In the genomic region with DNA sequence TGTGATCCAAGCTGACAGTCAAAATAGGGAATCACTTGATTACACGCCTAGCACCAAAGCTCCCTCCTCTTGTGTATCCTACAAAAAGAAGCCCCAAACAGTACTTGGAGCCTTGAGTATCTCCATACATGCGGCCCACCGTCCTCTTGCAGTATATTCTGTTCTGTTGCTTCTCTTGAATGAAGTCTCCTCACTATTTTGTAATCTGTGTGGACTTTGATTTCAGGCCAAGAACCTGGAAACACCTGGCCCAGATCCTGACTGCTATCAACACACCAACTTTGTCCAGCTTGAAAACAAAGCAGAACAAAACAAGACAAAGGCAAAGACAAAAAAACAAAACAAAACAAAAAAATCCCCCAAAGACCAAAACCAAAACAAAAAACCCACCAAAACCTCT, we compare ENCODE assay signal across 17 mouse cellular contexts. TPM values are rescaled to one million over a fixed set of nuclear protein-coding genes. Genes with fewer than 3 reads are reported as not detected.
A peak's percentile ranks its signal among the peaks of the same experiment; 100 is the strongest.
DNase-seq lines count a peak whose midpoint lies in the region; ATAC-seq and TF ChIP-seq lines count a peak whose summit lies in the region.
"Had no signal": no experiment of that assay in that cellular context is flagged by ENCODE, and none has a peak within 500 bp of the region (broad histone marks: within the 10 kb centered on the region; RNA-seq: fewer than 3 reads in every experiment).

No protein-coding gene starts in this region.

- peak; percentile 83 for DNase-seq in liver, adult 2 months (ENCODE audit: extremely low read depth, low read depth, low spot score)
- no peak for DNase-seq in liver, embryonic 11.5 days (ENCODE audit: low spot score)
- no peak for DNase-seq in heart, embryonic 10.5 days (ENCODE audit: low spot score)
- DNase-seq in adrenal gland, postnatal 25 days: no peak
- DNase-seq: B cell, adult 2 months; cerebellum, adult 8-10 months; lung, postnatal 4 days; right cerebral cortex, adult 18-20 months; thymus, postnatal 25 days had no signal

- no peaks in the 10 kb centered on the region for H3K36me3 ChIP-seq in liver, adult 2 months (ENCODE audit: control insufficient read depth, insufficient read depth, low read length)
- no peaks in the 10 kb centered on the region for H3K36me3 ChIP-seq in liver, embryonic 11.5 days (ENCODE audit: control insufficient read depth, insufficient read depth, low read length)
- no peaks in the 10 kb centered on the region for H3K36me3 ChIP-seq in heart, embryonic 10.5 days
- no peaks in the 10 kb centered on the region for H3K36me3 ChIP-seq in heart, embryonic 16.5 days (ENCODE audit: control insufficient read depth, insufficient read depth)
- no peaks in the 10 kb centered on the region for H3K36me3 ChIP-seq in macrophage (ENCODE audit: inconsistent target)
- H3K36me3 ChIP-seq in kidney, embryonic 14.5 days (ENCODE audit: control insufficient read depth, insufficient read depth, low read length): no peaks in the 10 kb centered on the region
- H3K36me3 ChIP-seq: hindbrain, embryonic 15.5 days; liver, embryonic 12.5 days; stomach, embryonic 15.5 days had no signal

- H3K4me1 ChIP-seq in liver, adult 2 months (ENCODE audit: control insufficient read depth, insufficient read depth, low read length): no peaks in the 10 kb centered on the region; the same call in 1 of the 2 replicates
- no peaks in the 10 kb centered on the region for H3K4me1 ChIP-seq in liver, embryonic 11.5 days (replicated peaks; ENCODE audit: control insufficient read depth, insufficient read depth, low read length)
- peaks cover 18% of the 10 kb centered on the region for H3K4me1 ChIP-seq in heart, embryonic 10.5 days
- H3K4me1 ChIP-seq in heart, embryonic 16.5 days (ENCODE audit: control insufficient read depth, insufficient read depth, low read length): peaks cover 11% of the 10 kb centered on the region; the same call in 1 of the 2 replicates
- H3K4me1 ChIP-seq in kidney, embryonic 14.5 days (ENCODE audit: control insufficient read depth, insufficient read depth, low read length): no peaks in the 10 kb centered on the region
- H3K4me1 ChIP-seq: hindbrain, embryonic 15.5 days; liver, embryonic 12.5 days; stomach, embryonic 15.5 days had no signal

- no peak overlapping the region for H3K4me2 ChIP-seq in liver, embryonic 11.5 days
- peak overlapping the region; percentile 53; the same call in 1 of the 2 replicates for H3K4me2 ChIP-seq in heart, embryonic 16.5 days (ENCODE audit: low read depth, low read length)
- no peak overlapping the region for H3K4me2 ChIP-seq in kidney, embryonic 14.5 days (replicated peaks; ENCODE audit: low read depth, low read length)
- H3K4me2 ChIP-seq: hindbrain, embryonic 15.5 days; liver, embryonic 12.5 days; stomach, embryonic 15.5 days had no signal

- no peaks in the 10 kb centered on the region for H3K79me2 ChIP-seq in liver, adult 2 months (ENCODE audit: control insufficient read depth, insufficient read depth, low read length)
- no peaks in the 10 kb centered on the region for H3K79me2 ChIP-seq in macrophage (ENCODE audit: inconsistent target)

- ATAC-seq in liver, embryonic 11.5 days (replicated peaks; ENCODE audit: low FRiP score): no peak
- ATAC-seq in heart, embryonic 16.5 days (replicated peaks; ENCODE audit: extremely low read depth, insufficient read depth, low FRiP score): no peak
- no peak for ATAC-seq in kidney, embryonic 14.5 days (ENCODE audit: low FRiP score, low TSS enrichment)
- ATAC-seq: forebrain, embryonic 14.5 days; liver, embryonic 12.5 days had no signal

- no peak overlapping the region for H3K4me3 ChIP-seq in liver, adult 2 months (ENCODE audit: insufficient read depth, low read depth, low read length)
- H3K4me3 ChIP-seq in liver, embryonic 11.5 days (ENCODE audit: low read depth, low read length): no peak overlapping the region
- H3K4me3 ChIP-seq in heart, embryonic 10.5 days: no peak overlapping the region
- peak overlapping the region; percentile 4; the same call in 1 of the 2 replicates for H3K4me3 ChIP-seq in heart, embryonic 16.5 days (ENCODE audit: low read length)
- H3K4me3 ChIP-seq in macrophage (ENCODE audit: inconsistent target): no peak overlapping the region
- no peak overlapping the region for H3K4me3 ChIP-seq in kidney, embryonic 14.5 days (ENCODE audit: low read length)
- H3K4me3 ChIP-seq: hindbrain, embryonic 15.5 days; liver, embryonic 12.5 days; stomach, embryonic 15.5 days had no signal

- TF ChIP-seq CTCF in liver, adult 2 months (IDR thresholded peaks at IDR 0.05; ENCODE audit: low read depth, low read length): no peak

- TF ChIP-seq POLR2A in liver, adult 2 months (IDR thresholded peaks at IDR 0.05; ENCODE audit: extremely low read depth, insufficient read depth, low read length): no peak

- WGBS in liver, adult 2 months: 45% methylated on average over 3 of the region's 3 CpGs
- WGBS in liver, embryonic 11.5 days: 86% methylated on average over 3 of the region's 3 CpGs
- 88% methylated on average over 3 of the region's 3 CpGs for WGBS in heart, embryonic 10.5 days
- WGBS in heart, embryonic 16.5 days: 76% methylated on average over 3 of the region's 3 CpGs
- WGBS in macrophage (ENCODE audit: missing documents): 97% methylated on average over 3 of the region's 3 CpGs
- WGBS in kidney, embryonic 14.5 days: 92% methylated on average over 3 of the region's 3 CpGs

- H3K9me3 ChIP-seq in liver, embryonic 11.5 days (ENCODE audit: control insufficient read depth, low read length): no peaks in the 10 kb centered on the region
- H3K9me3 ChIP-seq in heart, embryonic 10.5 days: no peaks in the 10 kb centered on the region
- H3K9me3 ChIP-seq in heart, embryonic 16.5 days (replicated peaks; ENCODE audit: control insufficient read depth, low read length): no peaks in the 10 kb centered on the region
- no peaks in the 10 kb centered on the region for H3K9me3 ChIP-seq in kidney, embryonic 14.5 days (ENCODE audit: control insufficient read depth, low read length)
- H3K9me3 ChIP-seq: hindbrain, embryonic 15.5 days; liver, embryonic 12.5 days; stomach, embryonic 15.5 days had no signal

- H3K27me3 ChIP-seq in liver, adult 2 months (ENCODE audit: control insufficient read depth, insufficient read depth, low read length): no peaks in the 10 kb centered on the region
- H3K27me3 ChIP-seq in liver, embryonic 11.5 days (replicated peaks; ENCODE audit: control insufficient read depth, insufficient read depth, low read length): no peaks in the 10 kb centered on the region
- no peaks in the 10 kb centered on the region for H3K27me3 ChIP-seq in heart, embryonic 10.5 days (ENCODE audit: insufficient read depth, poor library complexity, severe bottlenecking)
- H3K27me3 ChIP-seq in heart, embryonic 16.5 days (ENCODE audit: control insufficient read depth, insufficient read depth, low read length): no peaks in the 10 kb centered on the region; the same call in 1 of the 2 replicates
- H3K27me3 ChIP-seq in kidney, embryonic 14.5 days (ENCODE audit: control insufficient read depth, insufficient read depth, low read length): no peaks in the 10 kb centered on the region
- H3K27me3 ChIP-seq: hindbrain, embryonic 15.5 days; liver, embryonic 12.5 days; stomach, embryonic 15.5 days had no signal

- H3K9ac ChIP-seq in liver, adult 2 months (ENCODE audit: low read depth, low read length): no peak overlapping the region
- no peak overlapping the region for H3K9ac ChIP-seq in liver, embryonic 11.5 days (ENCODE audit: low read depth, low read length)
- no peak overlapping the region for H3K9ac ChIP-seq in heart, embryonic 16.5 days (ENCODE audit: low read length)
- H3K9ac ChIP-seq in kidney, embryonic 14.5 days (ENCODE audit: low read depth, low read length): no peak overlapping the region
- H3K9ac ChIP-seq: hindbrain, embryonic 15.5 days; liver, embryonic 12.5 days; stomach, embryonic 15.5 days had no signal

- H3K27ac ChIP-seq in liver, adult 2 months (replicated peaks; ENCODE audit: insufficient read depth, low read depth, low read length): no peak overlapping the region
- H3K27ac ChIP-seq in liver, embryonic 11.5 days (ENCODE audit: low read depth, low read length): no peak overlapping the region
- H3K27ac ChIP-seq in heart, embryonic 10.5 days: peak overlapping the region; percentile 85; the same call in 1 of the 2 replicates
- peak overlapping the region; percentile 52 for H3K27ac ChIP-seq in heart, embryonic 16.5 days (ENCODE audit: low read length)
- H3K27ac ChIP-seq in macrophage: peak overlapping the region; percentile 90
- H3K27ac ChIP-seq in kidney, embryonic 14.5 days (ENCODE audit: low read depth, low read length): no peak overlapping the region
- H3K27ac ChIP-seq: hindbrain, embryonic 15.5 days; liver, embryonic 12.5 days; stomach, embryonic 15.5 days had no signal

RNA-seq across cellular contexts. Expression of gene Tmem178, which starts 11.7 kb away (rescaled TPM):
- 0.28 and 0.81 TPM in 2 replicates for total RNA-seq in liver, adult 2 months (2014; rRNA removed)
- polyA plus RNA-seq in liver, adult 2 months (2012; rRNA removed): 0.47 and 0.49 TPM in 2 replicates
- polyA plus RNA-seq in liver, embryonic 11.5 days (2014; fragmentation: Nextera tagmentation; extraction: Ambion mirVana): 1.4 and 1.9 TPM in 2 replicates
- polyA plus RNA-seq in heart, embryonic 10.5 days (2016; fragmentation: Nextera tagmentation; extraction: Ambion mirVana): 4.5 and 5.2 TPM in 2 replicates
- 4.0 and 5.1 TPM in 2 replicates for polyA plus RNA-seq in heart, embryonic 16.5 days (2015; fragmentation: Nextera tagmentation; extraction: Ambion mirVana)
- total RNA-seq in macrophage (2018; cell fraction: chromatin; rRNA removed): under 1 TPM in 9 of 26 experiments, not detected in 17; 0.33 to 0.98 (median 0.57) TPM
- total RNA-seq in macrophage (2018; cell fraction: cytosol; rRNA removed): 1 to 10 TPM in 20 of 26 experiments, under 1 TPM in 6; 0.59 to 2.6 (median 1.1) TPM
- total RNA-seq in macrophage (2018; cell fraction: nucleus; rRNA removed): 1 to 10 TPM in 12 of 26 experiments, under 1 TPM in 11, not detected in 3; 0.42 to 3.3 (median 1.1) TPM
- 0.43 to 1.0 TPM (median 0.66 TPM) in 3 replicates for polyA plus RNA-seq in macrophage (2018)
- polyA plus RNA-seq in kidney, embryonic 14.5 days (2014; fragmentation: Nextera tagmentation; extraction: Ambion mirVana): 10.8 and 11.7 TPM in 2 replicates
- total RNA-seq in adrenal gland, postnatal 25 days (2021): 5.3 TPM in 2 replicates
- total RNA-seq: MEL had no signal

Comparison
In these comparisons a context has a peak if more than half of its experiments do, and no peak if none do; other contexts are left out.
1. H3K27ac ChIP-seq: peak in heart, embryonic 10.5 days (single experiment), heart, embryonic 16.5 days (single experiment) and macrophage (single experiment); none in liver, adult 2 months (single experiment), liver, embryonic 11.5 days (single experiment) and kidney, embryonic 14.5 days (single experiment).